In genomic region chr11:78550168-78551058, GRCm38 (mm10) we compare ENCODE assay signal across 8 mouse cellular contexts. TPM values are rescaled to one million over a fixed set of nuclear protein-coding genes. Genes with fewer than 3 reads are reported as not detected.
DNase-seq lines count a peak whose midpoint lies in the region; ATAC-seq and TF ChIP-seq lines count a peak whose summit lies in the region.

Gene Tmem97, minus strand, starts transcription at chr11:78550777.

- intact Hi-C loops in gastrocnemius, adult 2 months (cut with DNase I), result loop anchor here (10.0 kb wide), 1 partner anchor 274 kb away; the partner anchor contains the start of gene Lyrm9
- intact Hi-C loops in left cerebral cortex, adult 2 months (cut with DNase I), result loop anchor here (2.0 kb wide), 1 partner anchor 406 kb away; no protein-coding TSS in a partner anchor

- DNase-seq in ZHBTc4 (ENCODE audit: low read depth, low spot score), result peak; percentile 99
- peak; percentile 97 for DNase-seq in gastrocnemius, adult 2 months
- DNase-seq in hindbrain, postnatal 0 days (ENCODE audit: low spot score), result peak; percentile 98
- DNase-seq in left cerebral cortex, adult 2 months (ENCODE audit: extremely low spot score in 1 of 2, low spot score in 2 of 2), result peak; percentile 90 to 95
- peak; percentile 95 to 97 for DNase-seq in right cerebral cortex, adult 2 months (ENCODE audit: low spot score in 2 of 2)
- peak; percentile 94 for DNase-seq in urinary bladder, postnatal 14 days (ENCODE audit: low spot score)

- peak; percentile 100 for ATAC-seq in common myeloid progenitor, adult 5-6 weeks (replicated peaks; ENCODE audit: low read depth, poor library complexity, severe bottlenecking)
- peak; percentile 100 for ATAC-seq in hindbrain, postnatal 0 days
- peak; percentile 100 for ATAC-seq in megakaryocyte, adult 5-6 weeks (ENCODE audit: poor library complexity, severe bottlenecking)

- no peaks in the 10 kb centered on the region for H3K27me3 ChIP-seq in hindbrain, postnatal 0 days (ENCODE audit: insufficient read depth, low read length)

- H3K9me3 ChIP-seq in hindbrain, postnatal 0 days (ENCODE audit: low read length), result no peaks in the 10 kb centered on the region

- H3K9ac ChIP-seq in hindbrain, postnatal 0 days (replicated peaks; ENCODE audit: low read length), result peak within 1 kb of the TSS; percentile 61

- peak within 1 kb of the TSS; percentile 78 for H3K4me3 ChIP-seq in gastrocnemius, adult 2 months
- peak within 1 kb of the TSS; percentile 63 for H3K4me3 ChIP-seq in hindbrain, postnatal 0 days (ENCODE audit: low read length)
- peak within 1 kb of the TSS; percentile 82 for H3K4me3 ChIP-seq in left cerebral cortex, adult 2 months

- H3K27ac ChIP-seq in gastrocnemius, adult 2 months, result peak within 1 kb of the TSS; percentile 88
- H3K27ac ChIP-seq in hindbrain, postnatal 0 days, result peak within 1 kb of the TSS; percentile 79
- H3K27ac ChIP-seq in left cerebral cortex, adult 2 months, result peak within 1 kb of the TSS; percentile 87

- WGBS in hindbrain, postnatal 0 days, result under 1% methylated on average over 60 of the region's 60 CpGs

- no peaks in the 10 kb centered on the region for H3K36me3 ChIP-seq in hindbrain, postnatal 0 days (ENCODE audit: insufficient read depth, low read length)

- H3K4me2 ChIP-seq in hindbrain, postnatal 0 days (ENCODE audit: low read depth, low read length), result peak within 1 kb of the TSS; percentile 91

- H3K4me1 ChIP-seq in hindbrain, postnatal 0 days (ENCODE audit: insufficient read depth, low read length), result 0 out of 2 replicates have a peak, but pooled peaks cover 7% of the 10 kb centered on the region

- TF ChIP-seq CTCF in gastrocnemius, adult 2 months (IDR thresholded peaks at IDR 0.05), result peak; percentile 28; the same call in 1 of the 2 replicates
- TF ChIP-seq CTCF in hindbrain, postnatal 0 days (IDR thresholded peaks at IDR 0.05; ENCODE audit: low read depth), result peak; percentile 49
- TF ChIP-seq CTCF in left cerebral cortex, adult 2 months (IDR thresholded peaks at IDR 0.05), result no peak; the same call in 1 of the 2 replicates

RNA-seq across cellular contexts. Expression of gene Tmem97, which starts in this region (rescaled TPM):
- 44.3 and 56.2 TPM in 2 replicates for total RNA-seq in common myeloid progenitor, adult 5-6 weeks (2017)
- 1 to 10 TPM; 2.3 to 2.5 TPM for total RNA-seq in gastrocnemius, adult 2 months (2021)
- total RNA-seq in hindbrain, postnatal 0 days (2014; rRNA removed), result 39.0 and 44.5 TPM in 2 replicates
- polyA plus RNA-seq in hindbrain, postnatal 0 days (2015; fragmentation: Nextera tagmentation; extraction: Ambion mirVana), result 42.8 and 43.5 TPM in 2 replicates
- 10 to 100 TPM; 17.2 to 19.3 TPM for total RNA-seq in left cerebral cortex, adult 2 months (2021)
- total RNA-seq in megakaryocyte, adult 5-6 weeks (2015), result 24.9 and 25.6 TPM in 2 replicates
- total RNA-seq in megakaryocyte, adult 5-6 weeks (2017), result 12.2 and 18.0 TPM in 2 replicates

Comparison
In these comparisons a context has a peak if more than half of its experiments do, and no peak if none do; other contexts are left out.
1. Peak in every context shown above with its lines: DNase-seq, ATAC-seq, H3K4me3 ChIP-seq and H3K27ac ChIP-seq.